Mouse (Mus musculus) lung, postnatal 4 days (tissue): Measurements from ENCODE around the gene Thsd4.

Experiments used
- DNase-seq, 2 experiments: peaks; one replicate each; pipeline ENCODE4 v3.0.0; 2021

Thsd4 gene

GRCm38 (mm10) chr9:60054951-60055350 lies 466.9 kb downstream of the Thsd4 start:
- DNase-seq = no peak

DNA sequence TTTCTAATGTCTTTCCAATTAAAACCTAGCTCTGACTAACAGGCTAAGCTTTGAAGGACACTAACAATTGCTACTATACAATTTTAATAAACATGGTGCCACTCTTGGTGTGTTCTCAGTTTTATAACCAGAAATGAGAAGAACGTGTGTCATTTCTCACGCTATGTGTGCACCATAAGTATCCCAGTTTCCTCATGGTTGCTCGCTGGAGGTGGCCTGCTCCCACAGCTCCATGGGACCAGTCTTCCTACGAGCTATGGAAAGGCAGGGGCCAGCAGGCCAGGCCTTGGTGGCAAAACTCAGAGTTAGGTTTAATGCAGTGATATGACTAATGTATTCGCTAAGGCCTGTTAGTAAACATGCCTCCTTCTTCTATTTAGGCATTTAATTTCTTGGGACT lies 468.7 kb downstream of the Thsd4 start:
- no peak for DNase-seq

DNA sequence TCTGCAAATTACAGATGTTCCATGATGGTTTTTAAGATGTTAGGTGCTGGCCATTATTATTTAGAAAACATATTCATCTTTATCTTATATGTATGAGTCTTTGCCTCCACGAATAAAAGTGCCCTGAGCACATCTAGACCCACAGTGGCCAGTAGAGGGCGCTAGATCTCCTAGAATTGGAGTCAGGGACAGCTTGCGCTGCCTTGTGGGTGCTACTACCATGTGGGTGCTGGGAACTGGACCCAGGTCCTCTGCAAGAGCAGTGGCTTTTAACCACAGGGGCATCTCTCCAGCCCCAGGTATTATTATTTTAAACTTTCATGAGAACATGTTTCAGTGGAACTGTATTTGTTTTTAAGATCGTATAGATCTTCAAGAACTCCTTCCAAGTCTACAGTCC lies 469.4 kb downstream of the Thsd4 start:
- no peak for DNase-seq

- no peak for DNase-seq
Observed at GRCm38 (mm10) chr9:60043175-60043574, 478.7 kb downstream of the Thsd4 start.

- no peak for DNase-seq
Observed at GRCm38 (mm10) chr9:60034883-60035282, 487.0 kb downstream of the Thsd4 start.

DNA sequence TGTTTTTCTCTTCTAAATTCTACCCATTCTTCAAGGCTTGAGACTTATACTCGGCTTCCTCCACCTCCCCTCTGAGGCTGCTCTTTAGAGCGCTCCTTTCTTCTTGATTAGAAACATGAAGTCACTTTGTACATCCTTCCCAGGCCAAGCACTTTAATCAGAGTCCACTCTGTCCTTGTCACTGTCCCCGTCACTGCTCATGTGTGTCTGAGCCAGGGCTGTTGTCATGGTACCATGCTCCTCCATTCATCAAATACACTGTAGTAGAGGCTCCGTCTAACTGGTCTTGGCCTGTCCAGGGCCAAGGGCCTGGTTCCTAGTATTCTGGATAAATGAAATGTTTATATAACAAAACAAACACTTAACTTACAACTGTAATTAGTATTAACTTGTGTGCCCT lies 494.6 kb downstream of the Thsd4 start:
- DNase-seq = no peak

- no peak for DNase-seq
Observed at GRCm38 (mm10) chr9:60026795-60027194, 495.1 kb downstream of the Thsd4 start.

- DNase-seq = no peak
Observed at GRCm38 (mm10) chr9:60025919-60026318, 495.9 kb downstream of the Thsd4 start.

DNA sequence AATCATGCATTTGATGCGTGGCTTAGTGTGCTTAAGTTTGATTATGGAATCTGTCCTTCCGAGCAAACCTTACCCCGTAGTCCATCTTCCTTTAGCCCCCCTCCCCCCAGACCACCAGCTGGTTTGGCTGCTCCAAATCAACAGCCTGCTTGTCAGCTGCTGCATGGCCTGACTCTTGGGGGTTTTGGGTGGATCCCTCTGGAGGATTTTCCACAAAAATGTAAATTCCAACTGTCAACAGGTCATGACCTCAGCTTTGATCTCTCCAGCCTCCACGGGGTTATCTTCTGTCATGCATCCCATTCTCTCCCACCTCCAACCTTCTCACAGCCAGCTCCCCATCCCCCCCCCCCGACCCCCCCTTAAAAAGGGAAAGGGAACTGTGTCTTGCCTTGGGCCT lies 496.9 kb downstream of the Thsd4 start:
- peak; percentile 13 to 28 for DNase-seq

DNA sequence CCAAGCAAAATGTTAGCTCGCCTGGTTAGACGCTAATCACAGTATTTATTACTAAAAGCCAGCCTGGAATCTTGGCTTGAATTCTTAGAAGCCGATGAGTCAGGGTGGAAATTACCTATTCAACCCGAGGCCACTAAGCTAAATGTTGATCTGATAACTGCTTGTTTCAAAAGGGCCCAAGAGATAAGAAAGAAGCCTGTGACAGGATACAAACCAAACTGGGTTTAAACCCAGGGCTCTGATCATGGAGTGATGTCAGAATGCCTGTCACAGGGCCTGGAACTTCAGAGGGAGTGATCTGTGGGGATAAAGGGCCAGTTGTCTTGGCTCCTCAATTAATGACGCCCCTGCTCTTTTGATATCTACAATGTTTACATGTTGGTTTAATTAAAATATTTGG lies 497.3 kb downstream of the Thsd4 start:
- no peak for DNase-seq

- peak in 1 of 2 experiments; percentile 28 for DNase-seq
Observed at GRCm38 (mm10) chr9:60022331-60022730, 499.5 kb downstream of the Thsd4 start.

DNA sequence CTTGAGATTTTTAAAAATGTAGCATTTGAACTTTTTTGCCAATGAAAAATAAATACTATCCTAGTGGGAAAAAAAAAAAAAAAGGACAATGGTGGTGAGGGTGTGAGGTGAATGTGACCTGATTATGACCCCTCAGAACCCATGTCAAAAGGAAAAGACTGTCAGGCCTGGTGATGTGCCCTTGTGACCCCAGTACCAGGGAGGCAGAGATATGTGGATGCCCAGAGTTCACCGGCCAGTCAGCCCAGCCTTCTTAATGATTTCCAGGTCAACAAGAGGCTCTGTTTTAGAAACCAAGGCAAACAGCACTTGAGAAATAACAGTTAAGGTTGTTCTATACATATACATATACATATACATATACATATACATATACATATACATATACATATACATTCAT lies 501.4 kb downstream of the Thsd4 start:
- DNase-seq = no peak

DNA sequence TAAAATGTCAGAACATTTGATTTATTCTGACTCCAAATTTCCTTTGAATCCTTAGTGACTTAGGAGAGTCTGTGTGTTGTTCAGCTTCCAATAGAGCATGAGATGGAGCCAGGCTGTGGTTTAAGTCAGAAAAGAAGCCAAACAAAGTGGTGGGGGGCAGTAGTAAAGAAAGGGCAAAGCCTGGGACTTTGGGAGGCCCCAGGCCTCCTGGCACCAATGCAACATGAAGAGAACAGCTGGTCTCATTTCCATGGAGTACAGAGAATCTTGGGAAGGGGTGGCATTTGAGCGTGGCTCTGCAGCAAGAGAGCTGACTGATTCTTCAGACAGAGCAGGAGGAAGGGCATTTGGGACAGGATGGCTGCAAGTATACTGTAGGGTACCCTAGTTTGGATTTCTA lies 511.6 kb downstream of the Thsd4 start:
- no peak for DNase-seq

- no peak for DNase-seq
Observed at GRCm38 (mm10) chr9:60008936-60009335, 512.9 kb downstream of the Thsd4 start.

- DNase-seq = no peak
Observed at GRCm38 (mm10) chr9:60002323-60002722, 519.5 kb downstream of the Thsd4 start.

GRCm38 (mm10) chr9:60001444-60001843 lies 520.4 kb downstream of the Thsd4 start:
- DNase-seq = no peak

- no peak for DNase-seq
Observed at GRCm38 (mm10) chr9:59997725-59998124, 524.1 kb downstream of the Thsd4 start.

DNA sequence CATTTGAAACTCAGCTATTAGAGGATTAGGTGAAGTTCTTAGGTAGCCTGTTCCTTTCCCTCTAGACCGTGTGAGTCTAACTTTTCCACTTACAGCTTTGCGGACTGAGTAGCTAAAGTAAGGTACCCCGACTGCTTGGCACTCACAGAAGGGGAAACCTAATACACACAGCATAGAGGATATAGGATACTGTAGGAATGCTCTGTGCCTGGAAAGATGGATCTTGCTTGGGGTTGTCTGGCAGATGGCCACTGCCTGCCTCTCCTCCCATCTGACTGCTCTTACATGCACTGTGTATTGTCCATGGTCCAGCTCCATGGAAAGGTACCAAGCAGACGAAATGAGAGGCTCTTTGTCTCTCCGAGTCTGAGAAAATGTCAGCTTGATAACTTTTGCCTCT lies 530.4 kb downstream of the Thsd4 start:
- no peak for DNase-seq

DNA sequence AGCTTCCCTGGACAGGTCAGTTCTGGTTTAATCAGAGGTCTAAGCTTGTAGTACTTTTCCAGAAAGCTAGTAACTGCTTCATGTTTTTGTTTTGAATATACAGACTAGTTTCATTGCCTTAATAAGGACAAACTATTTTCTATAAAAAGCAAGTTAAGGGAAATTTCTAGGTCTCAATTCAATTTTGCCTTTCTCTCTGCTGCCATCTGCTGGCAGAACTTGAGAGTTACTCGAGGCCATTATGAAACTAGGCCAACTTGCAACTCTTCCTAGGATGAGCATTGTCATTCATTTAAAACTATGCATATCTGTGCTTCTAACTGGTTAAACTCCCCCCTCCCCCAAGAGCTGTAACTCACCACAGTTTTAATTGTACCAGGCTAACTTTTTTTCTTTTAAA lies 532.0 kb downstream of the Thsd4 start:
- DNase-seq = peak in 1 of 2 experiments; percentile 71

DNA sequence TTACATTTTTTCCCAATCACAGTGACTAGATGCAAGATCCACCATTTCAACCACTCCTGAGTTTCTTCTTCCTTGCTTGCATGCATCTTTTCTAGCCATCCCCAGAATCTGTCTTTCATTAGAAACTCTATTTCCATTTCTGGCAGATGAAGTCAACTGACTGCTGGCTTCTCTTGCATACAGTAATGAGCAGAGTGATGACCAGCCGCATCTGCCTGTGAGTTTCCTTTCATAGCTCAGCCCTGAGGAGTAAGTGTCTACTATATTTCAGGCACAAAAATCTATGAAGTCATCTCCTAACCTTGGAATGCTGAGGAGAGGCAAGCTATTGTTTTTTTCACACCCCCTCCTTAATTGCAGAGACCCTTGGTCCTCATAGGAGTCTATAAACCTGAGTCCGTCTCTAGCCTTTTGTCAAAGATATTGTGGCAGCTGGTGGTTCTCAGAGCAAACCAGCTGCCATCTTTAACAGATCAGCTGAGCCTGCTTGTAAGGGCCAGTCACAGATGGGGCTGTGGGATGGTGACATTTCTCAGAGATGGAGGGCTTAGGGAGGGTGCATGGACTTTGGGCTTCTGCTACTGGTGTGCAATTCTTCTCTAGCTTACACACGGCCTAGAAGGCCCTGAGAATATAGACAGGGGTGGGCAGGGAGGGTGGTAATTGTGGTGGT lies 535.8 kb downstream of the Thsd4 start:
- no peak for DNase-seq

DNA sequence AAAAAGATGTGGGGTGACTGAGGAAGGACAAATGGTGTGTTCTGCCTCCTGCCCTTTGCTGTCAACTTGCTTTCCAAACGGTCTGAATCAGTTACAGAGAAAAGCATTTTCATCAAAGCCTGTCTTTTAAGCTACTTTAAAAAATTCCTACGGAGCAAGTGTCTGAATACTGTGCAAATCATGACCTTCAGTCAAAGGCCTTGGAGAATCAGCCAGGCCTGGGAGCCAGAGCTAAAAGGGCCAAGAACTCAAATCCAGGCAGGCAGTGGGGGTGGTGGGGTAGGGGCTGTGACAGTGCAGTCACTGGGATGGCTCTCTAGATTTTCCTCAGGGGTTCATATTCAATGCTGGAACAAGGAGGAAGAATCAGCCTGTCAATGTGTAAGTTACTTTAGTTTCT lies 540.7 kb downstream of the Thsd4 start:
- no peak for DNase-seq

- DNase-seq = no peak
Observed at GRCm38 (mm10) chr9:59971263-59971662, 550.6 kb downstream of the Thsd4 start.

DNA sequence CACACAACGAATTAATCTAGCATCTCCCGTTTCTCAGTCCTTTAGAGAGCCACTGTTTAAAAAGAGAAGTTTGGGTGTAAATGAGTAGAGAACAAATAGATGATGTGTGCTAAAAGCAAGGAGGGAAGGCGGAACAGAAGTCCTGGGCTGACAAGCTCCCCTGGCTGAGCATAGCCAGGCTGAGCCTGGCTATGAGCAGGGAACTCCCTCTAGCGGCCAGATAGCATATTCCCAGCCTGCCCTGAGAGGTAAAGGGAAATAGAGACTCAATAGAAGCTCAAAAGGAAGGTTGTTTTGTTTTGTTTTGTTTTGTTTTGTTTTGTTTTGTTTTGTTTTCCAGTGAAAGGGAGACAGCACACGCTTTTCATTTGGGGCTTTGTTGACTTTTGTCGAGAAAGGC lies 552.5 kb downstream of the Thsd4 start:
- DNase-seq = peak; percentile 44 to 63

DNA sequence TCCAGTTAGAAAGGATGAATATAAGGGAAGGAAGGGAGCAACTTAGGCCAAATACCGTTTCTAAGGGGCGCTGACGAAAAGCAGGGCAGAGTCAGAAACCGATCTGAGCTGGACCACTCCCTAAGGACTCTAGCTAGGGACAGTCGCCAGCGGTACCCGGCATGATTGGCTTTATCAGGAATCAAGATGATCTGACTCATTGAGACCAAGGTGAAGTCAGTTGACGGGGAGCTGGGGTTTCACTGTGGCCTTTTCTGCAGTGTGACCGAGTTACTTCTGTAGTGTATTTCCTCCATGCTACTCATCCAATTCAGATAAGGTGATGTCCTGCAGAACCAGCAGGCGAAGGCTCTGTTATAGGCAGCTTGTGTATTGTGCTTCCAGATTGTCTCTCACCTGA lies 556.8 kb downstream of the Thsd4 start:
- DNase-seq = no peak

- DNase-seq = peak; percentile 50 to 61
Observed at GRCm38 (mm10) chr9:59964367-59964766, 557.5 kb downstream of the Thsd4 start.
